In genomic region chr9:39508998-39509397, GRCm38 (mm10) we compare ENCODE assay signal across 9 mouse cellular contexts. TPM values are rescaled to one million over a fixed set of nuclear protein-coding genes. Genes with fewer than 3 reads are reported as not detected.
DNase-seq lines count a peak whose midpoint lies in the region; ATAC-seq and TF ChIP-seq lines count a peak whose summit lies in the region.
"Had no signal": no experiment of that assay in that cellular context is flagged by ENCODE, and none has a peak within 500 bp of the region (broad histone marks: within the 10 kb centered on the region; RNA-seq: fewer than 3 reads in every experiment).

No protein-coding gene starts in this region.

- TF ChIP-seq CTCF in Patski (IDR thresholded peaks at IDR 0.05): peak; percentile 71

- ATAC-seq in Patski: peak; percentile 65
- ATAC-seq in hematopoietic stem cell, adult 5-6 weeks (replicated peaks in 1 of 2; ENCODE audit: insufficient read depth in 1 of 2, low FRiP score in 2 of 2, low TSS enrichment in 1 of 2, low read depth in 1 of 2, poor library complexity in 2 of 2, severe bottlenecking in 2 of 2): peak; percentile 37 to 58; a peak in 1 of 4 replicates

- peak; percentile 2 to 55 for DNase-seq in heart, adult 18-20 months
- no peak for DNase-seq in heart, adult 11 months
- DNase-seq in Patski (ENCODE audit: low read depth, low spot score): peak; percentile 1
- peak; percentile 75 for DNase-seq in embryo, embryonic 11 days
- peak; percentile 16 to 44 for DNase-seq in layer of hippocampus, postnatal 36 days
- DNase-seq in neural tube, embryonic 10.5 days (ENCODE audit: extremely low spot score, low spot score): peak; percentile 41
- no peak for DNase-seq in spleen, adult 18-20 months

- H3K27me3 ChIP-seq in Patski: peaks cover 2% of the 10 kb centered on the region

- in situ Hi-C loops in Patski (cut with MboI; ENCODE audit: low pct_unique_long_range_greater_than_20kb): loop anchor here (10.0 to 25.0 kb wide), 2 partner anchors 716 to 828 kb away; no protein-coding TSS in a partner anchor

- CTCF ChIA-PET in Patski (lab: Charles Lee): no interaction called here

- POLR2A ChIA-PET in Patski (lab: Charles Lee): no interaction called here

RNA-seq across cellular contexts. Expression of gene Olfr957, which starts 6.6 kb away (rescaled TPM):
- not detected for total RNA-seq in heart, adult 18-20 months (2021)
- not detected for polyA plus RNA-seq in Patski (2021)
- not detected in 2 replicates for total RNA-seq in hematopoietic stem cell, adult 5-6 weeks (2017)
- not detected for total RNA-seq in layer of hippocampus, postnatal 36 days (2021)
- polyA plus RNA-seq: heart, embryonic 16.5 days had no signal

RNA-seq across cellular contexts. Expression of gene Olfr44, which starts 15.2 kb away (rescaled TPM):
- total RNA-seq in heart, adult 18-20 months (2021): not detected
- polyA plus RNA-seq in Patski (2021): not detected
- not detected in 2 replicates for total RNA-seq in hematopoietic stem cell, adult 5-6 weeks (2017)
- not detected for total RNA-seq in layer of hippocampus, postnatal 36 days (2021)
- polyA plus RNA-seq: heart, embryonic 16.5 days had no signal

RNA-seq across cellular contexts. Expression of gene Olfr955, which starts 37.3 kb away (rescaled TPM):
- not detected for total RNA-seq in heart, adult 18-20 months (2021)
- polyA plus RNA-seq in Patski (2021): not detected
- total RNA-seq in hematopoietic stem cell, adult 5-6 weeks (2017): not detected in 2 replicates
- not detected for total RNA-seq in layer of hippocampus, postnatal 36 days (2021)
- polyA plus RNA-seq: heart, embryonic 16.5 days had no signal

RNA-seq across cellular contexts. Expression of gene Olfr958, which starts 44.9 kb away (rescaled TPM):
- not detected for total RNA-seq in heart, adult 18-20 months (2021)
- polyA plus RNA-seq in Patski (2021): not detected
- not detected in 2 replicates for total RNA-seq in hematopoietic stem cell, adult 5-6 weeks (2017)
- not detected for total RNA-seq in layer of hippocampus, postnatal 36 days (2021)
- polyA plus RNA-seq: heart, embryonic 16.5 days had no signal

RNA-seq across cellular contexts. Expression of gene Olfr954, which starts 52.5 kb away (rescaled TPM):
- not detected for total RNA-seq in heart, adult 18-20 months (2021)
- not detected for polyA plus RNA-seq in Patski (2021)
- not detected in 2 replicates for total RNA-seq in hematopoietic stem cell, adult 5-6 weeks (2017)
- not detected for total RNA-seq in layer of hippocampus, postnatal 36 days (2021)
- polyA plus RNA-seq: heart, embryonic 16.5 days had no signal

Comparison
In these comparisons a context has a peak if more than half of its experiments do, and no peak if none do; other contexts are left out.
1. DNase-seq: peak in heart, adult 18-20 months (2 of 2), Patski (single experiment), embryo, embryonic 11 days (single experiment), layer of hippocampus, postnatal 36 days (2 of 2) and neural tube, embryonic 10.5 days (single experiment); none in heart, adult 11 months (single experiment) and spleen, adult 18-20 months (0 of 2).